ENCODE assay signal across 19 mouse cellular contexts in the genomic region with DNA sequence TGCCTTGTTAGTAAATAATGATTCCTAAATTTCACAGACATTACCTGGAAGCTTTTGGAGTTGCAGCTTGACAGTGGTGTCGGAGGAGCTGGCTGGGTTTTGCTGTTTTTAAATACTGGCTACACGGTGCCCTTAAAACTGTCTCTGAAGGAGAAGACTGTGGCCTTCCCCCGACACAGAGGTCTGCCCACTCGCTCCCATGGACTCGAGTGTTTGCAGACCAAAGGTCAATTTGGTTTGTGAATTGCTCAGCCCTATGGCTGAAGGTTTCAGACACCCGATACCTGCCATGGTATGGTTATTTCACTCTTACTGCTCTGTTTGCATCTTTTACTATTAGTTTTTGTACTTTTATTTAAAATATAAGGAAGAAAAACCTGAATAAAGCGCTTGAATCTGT. TPM values are rescaled to one million over a fixed set of nuclear protein-coding genes. Genes with fewer than 3 reads are reported as not detected.
"Had no signal": no experiment of that assay in that cellular context is flagged by ENCODE, and none has a peak within 500 bp of the region (broad histone marks: within the 10 kb centered on the region; RNA-seq: fewer than 3 reads in every experiment).

No protein-coding gene starts in this region.

- H3K36me3 ChIP-seq: midbrain, embryonic 15.5 days; neural tube, embryonic 15.5 days had no signal

- H3K27ac ChIP-seq: intestine, embryonic 15.5 days; kidney, embryonic 15.5 days; limb, embryonic 12.5 days; limb, embryonic 15.5 days; macrophage; midbrain, embryonic 12.5 days; midbrain, embryonic 15.5 days; neural tube, embryonic 12.5 days; neural tube, embryonic 15.5 days; stomach, postnatal 0 days had no signal

- H3K27me3 ChIP-seq: intestine, embryonic 15.5 days; kidney, embryonic 15.5 days; limb, embryonic 12.5 days; limb, embryonic 15.5 days; midbrain, embryonic 12.5 days; midbrain, embryonic 15.5 days; neural tube, embryonic 12.5 days; neural tube, embryonic 15.5 days had no signal

- H3K4me3 ChIP-seq: intestine, embryonic 15.5 days; kidney, embryonic 15.5 days; limb, embryonic 12.5 days; limb, embryonic 15.5 days; midbrain, embryonic 12.5 days; midbrain, embryonic 15.5 days; neural tube, embryonic 12.5 days; neural tube, embryonic 15.5 days had no signal

- ATAC-seq: intestine, embryonic 15.5 days; lung, postnatal 0 days; midbrain, embryonic 15.5 days had no signal

- DNase-seq: kidney, adult 11 months; kidney, adult 8-10 months; kidney, postnatal 10 days; kidney, postnatal 36 days; left cerebral cortex, postnatal 4 days; lung, embryonic 14.5 days; thymus, adult 2 months; thymus, postnatal 25 days had no signal

- H3K4me2 ChIP-seq: intestine, embryonic 15.5 days; kidney, embryonic 15.5 days; limb, embryonic 12.5 days; limb, embryonic 15.5 days; lung, embryonic 14.5 days; midbrain, embryonic 12.5 days; midbrain, embryonic 15.5 days; neural tube, embryonic 12.5 days; neural tube, embryonic 15.5 days had no signal

- H3K9me3 ChIP-seq: intestine, embryonic 15.5 days; kidney, embryonic 15.5 days; limb, embryonic 12.5 days; limb, embryonic 15.5 days; midbrain, embryonic 12.5 days; midbrain, embryonic 15.5 days; neural tube, embryonic 12.5 days; neural tube, embryonic 15.5 days had no signal

- H3K9ac ChIP-seq: intestine, embryonic 15.5 days; kidney, embryonic 15.5 days; limb, embryonic 12.5 days; limb, embryonic 15.5 days; lung, embryonic 14.5 days; midbrain, embryonic 12.5 days; midbrain, embryonic 15.5 days; neural tube, embryonic 12.5 days; neural tube, embryonic 15.5 days had no signal

- H3K4me1 ChIP-seq: limb, embryonic 12.5 days; midbrain, embryonic 15.5 days; neural tube, embryonic 12.5 days; neural tube, embryonic 15.5 days had no signal

RNA-seq across cellular contexts. Expression of gene Dpysl5, which starts 37.4 kb away (rescaled TPM):
- polyA plus RNA-seq: macrophage had no signal
